Mouse (Mus musculus) thymus, adult 2 months (tissue): Measurements from ENCODE around the gene Npvf. TPM values are rescaled to one million over a fixed set of nuclear protein-coding genes. Genes with fewer than 3 reads are reported as not detected.
"Not testable (repeated sequence)": the region's sequence is repeated elsewhere in the genome, so short reads cannot be mapped to it uniquely, and the experiment has no call there.

Source experiments
- DNase-seq: peaks from one replicate; pipeline ENCODE4 v3.0.0; 2021
- H3K27ac ChIP-seq: fragments of 200-500 bp; 2 replicates; pipeline ENCODE4 v1.5.1; 2012; ENCODE audit warnings: low read length, control low read depth; ENCODE audit not compliant: control insufficient read depth, insufficient read depth
- H3K27me3 ChIP-seq: fragments of 200-500 bp; 2 replicates; pipeline ENCODE4 v1.6.1; 2012; ENCODE audit warnings: mild to moderate bottlenecking, low read length, moderate library complexity, mixed read lengths; ENCODE audit not compliant: control insufficient read depth, insufficient read depth
- H3K36me3 ChIP-seq: fragments of 200-500 bp; 2 replicates; pipeline ENCODE4 v1.6.1; 2012; ENCODE audit warnings: mild to moderate bottlenecking, low read length, moderate library complexity; ENCODE audit not compliant: control insufficient read depth, insufficient read depth
- H3K4me1 ChIP-seq: fragments of 200-500 bp; replicated peaks from 2 replicates; pipeline ENCODE4 v1.6.1; 2012; ENCODE audit warnings: low read length; ENCODE audit not compliant: control insufficient read depth, insufficient read depth
- H3K4me3 ChIP-seq: fragments of 200-500 bp; 2 replicates; pipeline ENCODE4 v1.5.1; 2012; ENCODE audit warnings: mild to moderate bottlenecking, low read length, control low read depth, moderate library complexity; ENCODE audit not compliant: control insufficient read depth, insufficient read depth
- CTCF ChIP-seq: fragments of 200-500 bp; IDR thresholded peaks from 2 replicates; pipeline ENCODE4 v1.5.1; 2012; ENCODE audit warnings: mild to moderate bottlenecking, control low read depth, low read length, moderate library complexity, borderline replicate concordance; ENCODE audit not compliant: control insufficient read depth, poor library complexity, insufficient read depth; ENCODE audit errors: extremely low read depth
- POLR2A ChIP-seq: fragments of 200-500 bp; IDR thresholded peaks from 2 replicates; pipeline ENCODE4 v1.6.1; 2012; ENCODE audit warnings: mild to moderate bottlenecking, low read length, control low read depth, moderate library complexity; ENCODE audit not compliant: control insufficient read depth, poor library complexity, insufficient read depth; ENCODE audit errors: extremely low read depth
- WGBS: fragments of 180-500 bp; shearing (Covaris S2); methylation state at CpG from one replicate; pipeline ENCODE4 v1.1.7; 2018; 5-methylcytosine and 5-hydroxymethylcytosine counted together
- polyA plus RNA-seq: library from polyadenylated mRNA; depleted of rRNA; stranded (reverse); fragments of >200 nt; gene quantifications from 2 replicates; pipeline ENCODE4 v1.2.3, GENCODE M21; 2012; rRNA removed

The Npvf gene
- polyA plus RNA-seq, 1 experiment = not detected

DNA sequence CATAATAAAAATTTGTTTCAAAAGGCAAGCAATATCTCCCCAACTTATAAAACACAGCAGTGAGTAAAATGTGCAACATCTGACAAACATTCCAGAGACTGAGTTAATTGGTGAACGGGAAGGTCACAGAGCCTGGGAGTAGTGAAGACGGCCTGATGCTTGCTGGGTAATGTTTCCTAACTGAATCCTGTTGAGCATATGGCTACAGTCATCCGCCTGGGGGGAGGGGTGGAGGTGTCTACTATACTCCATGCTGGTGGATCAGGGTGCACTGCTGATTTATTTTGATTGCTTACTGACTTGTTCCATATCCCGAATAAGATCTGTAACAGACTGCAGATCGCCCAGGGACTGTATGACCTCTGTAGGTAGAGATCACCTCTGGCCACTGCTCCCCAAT, 12.3 kb downstream of the Npvf start:
- Histone ChIP-seq H3K27me3 (no peaks in the 10 kb centered on the region), H3K36me3 (no peaks in the 10 kb centered on the region), H3K27ac (no peak overlapping the region), H3K4me1 (peaks cover 5% of the 10 kb centered on the region; the same call in 1 of the 2 replicates), H3K4me3 (no peak overlapping the region)
- 93% methylated on average over 5 of the region's 5 CpGs for WGBS
- no peak for DNase-seq
- no peak for TF ChIP-seq POLR2A
- no peak for TF ChIP-seq CTCF

DNA sequence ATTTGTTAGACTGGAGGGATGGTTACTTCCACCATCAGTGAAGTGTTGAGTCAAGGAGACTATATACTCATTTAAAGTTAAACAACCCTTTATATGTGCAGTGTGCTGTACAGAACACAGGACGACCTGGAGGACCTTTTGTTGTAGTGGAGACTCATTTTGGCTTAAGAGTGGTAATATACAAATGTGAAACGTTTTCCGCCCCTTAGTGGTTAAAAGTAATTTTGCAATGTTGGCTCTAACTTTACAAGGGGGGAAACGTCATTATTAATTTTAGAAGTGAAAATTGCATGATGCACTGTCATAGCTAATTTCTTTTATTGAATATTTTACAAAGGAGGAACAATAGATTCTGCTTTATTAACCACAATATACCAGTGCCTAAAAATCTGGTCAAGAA, 13.9 kb downstream of the Npvf start:
- DNase-seq = peak; percentile 7
- Histone ChIP-seq H3K4me3 (no peak overlapping the region), H3K4me1 (peaks cover 5% of the 10 kb centered on the region; the same call in 1 of the 2 replicates), H3K27me3 (no peaks in the 10 kb centered on the region), H3K36me3 (no peaks in the 10 kb centered on the region), H3K27ac (no peak overlapping the region)
- 48% methylated on average over 4 of the region's 4 CpGs for WGBS
- TF ChIP-seq CTCF (no peak), POLR2A (no peak)

DNA sequence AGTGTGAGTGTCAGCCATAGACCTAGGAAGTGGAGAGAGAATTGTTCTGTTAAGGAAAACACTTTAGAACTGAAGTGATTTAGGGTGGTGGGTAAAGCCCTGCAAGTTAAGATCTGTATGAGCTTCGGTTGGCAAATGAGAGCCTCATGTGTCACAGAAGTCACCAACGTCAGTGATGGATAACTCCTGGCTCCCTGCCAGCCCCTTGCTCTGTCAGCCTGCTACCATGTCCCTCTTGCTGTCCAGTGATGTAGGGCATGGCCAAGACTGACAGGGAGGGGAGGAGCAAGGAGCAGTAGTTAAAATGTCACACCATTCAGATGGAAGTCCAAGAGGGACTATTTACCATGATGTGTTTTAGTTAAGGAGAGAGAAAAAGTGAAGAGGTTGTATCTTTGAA, 14.6 kb downstream of the Npvf start:
- H3K27me3 ChIP-seq = no peaks in the 10 kb centered on the region
- WGBS = 53% methylated on average over 2 of the region's 2 CpGs
- H3K27ac ChIP-seq = no peak overlapping the region
- TF ChIP-seq POLR2A (no peak), CTCF (no peak)
- peaks cover 5% of the 10 kb centered on the region; the same call in 1 of the 2 replicates for H3K4me1 ChIP-seq
- no peak overlapping the region for H3K4me3 ChIP-seq
- no peaks in the 10 kb centered on the region for H3K36me3 ChIP-seq
- no peak for DNase-seq

GRCm38 (mm10) chr6:50626170-50626569, 28.1 kb downstream of the Npvf start:
- 85% methylated on average over 2 of the region's 2 CpGs for WGBS
- H3K36me3 ChIP-seq = not testable (repeated sequence)

GRCm38 (mm10) chr6:50618273-50618672, 36.0 kb downstream of the Npvf start:
- H3K4me3 ChIP-seq, H3K27me3 ChIP-seq, H3K36me3 ChIP-seq, H3K4me1 ChIP-seq, DNase-seq, H3K27ac ChIP-seq: not testable (repeated sequence)
- WGBS = 75% methylated on average over 1 of the region's 1 CpGs

More at GRCm38 (mm10) chr6:50626170-50626569, 28.1 kb downstream of the Npvf start:
- H3K27ac ChIP-seq, H3K4me3 ChIP-seq, H3K4me1 ChIP-seq, DNase-seq, H3K27me3 ChIP-seq: not testable (repeated sequence)

DNA sequence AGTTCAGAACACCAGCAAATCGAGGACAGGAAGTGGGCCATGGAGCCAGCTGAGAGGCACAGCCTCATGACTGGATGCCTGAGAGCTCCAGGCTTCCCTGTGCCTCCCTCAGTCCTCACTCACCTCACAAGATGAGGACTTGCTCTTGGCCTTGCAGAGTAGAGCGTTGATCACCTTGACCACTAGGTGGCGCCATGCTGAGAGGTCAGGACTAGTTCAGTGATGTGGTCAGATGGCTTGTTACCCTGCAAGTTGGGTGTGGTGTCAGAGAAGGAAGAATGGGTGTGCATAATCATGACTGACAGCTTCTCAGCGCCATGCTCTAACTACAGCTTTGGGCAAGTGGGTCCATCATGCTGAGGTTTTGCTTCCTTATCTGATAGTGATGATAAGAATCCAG, 52.6 kb downstream of the Npvf start:
- WGBS = 31% methylated on average over 4 of the region's 4 CpGs
- peak; percentile 50 for DNase-seq
- no peaks in the 10 kb centered on the region for H3K36me3 ChIP-seq
- H3K27ac ChIP-seq = no peak overlapping the region
- peak; percentile 75; the same call in 1 of the 2 replicates for TF ChIP-seq CTCF
- TF ChIP-seq POLR2A = no peak
- H3K27me3 ChIP-seq = no peaks in the 10 kb centered on the region
- H3K4me1 ChIP-seq = no peaks in the 10 kb centered on the region
- no peak overlapping the region for H3K4me3 ChIP-seq

Other genes with a start within 250 kb of the Npvf start
- 6.7 and 8.2 TPM in 2 replicates for gene Osbpl3, start 198.2 kb downstream of the Npvf start, polyA plus RNA-seq
- gene Cycs, start 87.9 kb downstream of the Npvf start, polyA plus RNA-seq = 4.6 and 5.2 TPM in 2 replicates
- 0.20 and 0.22 TPM in 2 replicates for gene 4921507P07Rik, start 57.8 kb downstream of the Npvf start, polyA plus RNA-seq